Mouse (Mus musculus): ENCODE results near the gene Uvrag. TPM values are rescaled to one million over a fixed set of nuclear protein-coding genes. Genes with fewer than 3 reads are reported as not detected.

Gene Uvrag
- polyA plus RNA-seq, 2 experiments, result 9.8 to 16.2 TPM

DNA sequence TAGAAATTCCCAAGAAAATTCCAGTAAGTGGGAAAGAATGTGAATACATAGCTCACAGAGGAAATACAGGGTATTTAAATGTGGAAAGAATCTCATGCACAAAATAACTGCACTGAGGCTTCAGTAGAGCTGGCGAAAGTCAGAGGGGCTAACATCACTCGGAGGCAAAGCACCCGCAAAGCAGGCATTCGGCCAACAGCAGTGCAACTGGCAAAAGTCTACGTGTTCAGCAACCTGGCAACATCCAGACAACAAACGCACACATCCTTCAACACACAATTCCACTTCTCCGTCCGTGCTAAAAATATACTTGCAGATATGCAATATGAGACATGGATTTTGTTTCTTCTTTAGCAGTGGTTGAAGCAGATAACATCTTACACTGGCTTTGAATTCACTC is 14.9 kb downstream of the Uvrag start:
- Histone ChIP-seq H3K36me3 (ENCODE audit: control insufficient read depth, insufficient read depth, low read length) (no peaks in the 10 kb centered on the region), H3K9ac (ENCODE audit: low read depth, low read length, severe bottlenecking) (no peak overlapping the region), H3K4me3 (replicated peaks; ENCODE audit: low read length) (no peak overlapping the region), H3K4me1 (ENCODE audit: control insufficient read depth, insufficient read depth, low read length) (peaks cover 23% of the 10 kb centered on the region), H3K27me3 (ENCODE audit: control insufficient read depth, insufficient read depth, low read length) (no peaks in the 10 kb centered on the region), H3K9me3 (ENCODE audit: control insufficient read depth, low read length) (no peaks in the 10 kb centered on the region), H3K4me2 (replicated peaks; ENCODE audit: low read depth, low read length, severe bottlenecking) (no peak overlapping the region), H3K27ac (replicated peaks; ENCODE audit: low read depth, low read length) (peak overlapping the region; percentile 43; the same call in 1 of the 2 replicates)
- no peak for TF ChIP-seq POLR2A (IDR thresholded peaks at IDR 0.05; ENCODE audit: borderline replicate concordance, extremely low read depth, insufficient read depth, insufficient read length)
- ATAC-seq (ENCODE audit: low FRiP score, low read depth) (no peak), DNase-seq (ENCODE audit: low spot score) (peak; percentile 50)
- 56% methylated on average over 8 of the region's 8 CpGs for WGBS

GRCm38 (mm10) chr7:99122651-99123050 is 18.3 kb downstream of the Uvrag start:
- no peak overlapping the region for H3K4me2 ChIP-seq (replicated peaks; ENCODE audit: low read depth, low read length, severe bottlenecking)
- no peak overlapping the region for H3K9ac ChIP-seq (ENCODE audit: low read depth, low read length, severe bottlenecking)
- no peak overlapping the region for H3K27ac ChIP-seq (replicated peaks; ENCODE audit: low read depth, low read length)
- no peaks in the 10 kb centered on the region for H3K9me3 ChIP-seq (ENCODE audit: control insufficient read depth, low read length)
- H3K4me1 ChIP-seq (ENCODE audit: control insufficient read depth, insufficient read depth, low read length), result peaks cover 12% of the 10 kb centered on the region
- no peak overlapping the region for H3K4me3 ChIP-seq (replicated peaks; ENCODE audit: low read length)
- DNase-seq (ENCODE audit: low spot score) (no peak), ATAC-seq (ENCODE audit: low FRiP score, low read depth) (no peak)
- TF ChIP-seq POLR2A (IDR thresholded peaks at IDR 0.05; ENCODE audit: borderline replicate concordance, extremely low read depth, insufficient read depth, insufficient read length), result no peak
- H3K27me3 ChIP-seq (ENCODE audit: control insufficient read depth, insufficient read depth, low read length), result no peaks in the 10 kb centered on the region
- H3K36me3 ChIP-seq (ENCODE audit: control insufficient read depth, insufficient read depth, low read length), result no peaks in the 10 kb centered on the region
- WGBS, result 63% methylated on average over 5 of the region's 5 CpGs

DNA sequence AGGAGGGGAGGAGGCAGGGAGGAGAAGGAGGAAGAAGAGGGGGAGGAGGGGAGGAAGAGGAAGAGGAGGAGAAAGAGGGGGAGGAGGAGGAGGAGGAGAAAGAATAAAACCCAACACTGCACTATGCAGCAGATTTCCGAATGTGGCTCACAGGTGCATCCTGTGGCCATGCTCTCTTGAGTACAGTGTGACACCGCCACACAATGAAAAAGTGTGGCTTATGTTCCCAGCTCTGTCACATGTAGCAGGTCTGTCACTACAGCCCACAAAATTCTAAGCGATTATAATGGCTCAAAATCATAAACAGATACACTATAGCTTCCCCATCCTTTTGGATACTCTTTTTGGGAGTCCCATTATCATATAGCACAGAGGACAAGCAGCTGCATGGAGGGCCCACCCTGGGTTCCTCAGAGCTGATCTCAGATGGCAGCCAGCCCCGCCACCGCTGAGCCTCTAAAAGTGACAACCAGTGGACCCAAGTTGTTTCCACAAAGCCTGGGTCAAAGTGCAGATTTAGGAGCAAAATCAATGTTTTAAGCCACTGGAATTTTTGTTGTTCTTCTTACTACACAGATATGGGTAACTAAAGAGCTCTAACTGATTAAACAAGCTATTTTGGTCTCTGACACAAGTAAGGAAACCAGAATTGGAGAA is 19.9 kb downstream of the Uvrag start:
- no peaks in the 10 kb centered on the region for H3K36me3 ChIP-seq (ENCODE audit: control insufficient read depth, insufficient read depth, low read length)
- H3K4me2 ChIP-seq (replicated peaks; ENCODE audit: low read depth, low read length, severe bottlenecking), result no peak overlapping the region
- H3K4me1 ChIP-seq (ENCODE audit: control insufficient read depth, insufficient read depth, low read length), result peaks cover 3% of the 10 kb centered on the region; the same call in 1 of the 2 replicates
- no peak overlapping the region for H3K4me3 ChIP-seq (replicated peaks; ENCODE audit: low read length)
- DNase-seq (ENCODE audit: low spot score), result no peak
- H3K9ac ChIP-seq (ENCODE audit: low read depth, low read length, severe bottlenecking), result no peak overlapping the region
- WGBS, result 84% methylated on average over 5 of the region's 5 CpGs
- TF ChIP-seq POLR2A (IDR thresholded peaks at IDR 0.05; ENCODE audit: borderline replicate concordance, extremely low read depth, insufficient read depth, insufficient read length), result no peak
- no peak overlapping the region for H3K27ac ChIP-seq (replicated peaks; ENCODE audit: low read depth, low read length)
- ATAC-seq (ENCODE audit: low FRiP score, low read depth), result no peak
- no peaks in the 10 kb centered on the region for H3K9me3 ChIP-seq (ENCODE audit: control insufficient read depth, low read length)
- no peaks in the 10 kb centered on the region for H3K27me3 ChIP-seq (ENCODE audit: control insufficient read depth, insufficient read depth, low read length)

GRCm38 (mm10) chr7:99120082-99120481 is 20.9 kb downstream of the Uvrag start:
- no peak for TF ChIP-seq POLR2A (IDR thresholded peaks at IDR 0.05; ENCODE audit: borderline replicate concordance, extremely low read depth, insufficient read depth, insufficient read length)
- Histone ChIP-seq H3K9me3 (ENCODE audit: control insufficient read depth, low read length) (no peaks in the 10 kb centered on the region), H3K36me3 (ENCODE audit: control insufficient read depth, insufficient read depth, low read length) (no peaks in the 10 kb centered on the region), H3K27ac (replicated peaks; ENCODE audit: low read depth, low read length) (no peak overlapping the region), H3K4me2 (replicated peaks; ENCODE audit: low read depth, low read length, severe bottlenecking) (no peak overlapping the region), H3K4me3 (replicated peaks; ENCODE audit: low read length) (no peak overlapping the region), H3K27me3 (ENCODE audit: control insufficient read depth, insufficient read depth, low read length) (no peaks in the 10 kb centered on the region), H3K4me1 (ENCODE audit: control insufficient read depth, insufficient read depth, low read length) (no peaks in the 10 kb centered on the region), H3K9ac (ENCODE audit: low read depth, low read length, severe bottlenecking) (no peak overlapping the region)
- no peak for DNase-seq (ENCODE audit: low spot score)
- no peak for ATAC-seq (ENCODE audit: low FRiP score, low read depth)
- 71% methylated on average over 4 of the region's 4 CpGs for WGBS

GRCm38 (mm10) chr7:99116781-99117180 is 24.2 kb downstream of the Uvrag start:
- H3K9me3 ChIP-seq (ENCODE audit: control insufficient read depth, low read length), result no peaks in the 10 kb centered on the region
- H3K36me3 ChIP-seq (ENCODE audit: control insufficient read depth, insufficient read depth, low read length), result no peaks in the 10 kb centered on the region; the same call in 1 of the 2 replicates
- TF ChIP-seq POLR2A (IDR thresholded peaks at IDR 0.05; ENCODE audit: borderline replicate concordance, extremely low read depth, insufficient read depth, insufficient read length), result no peak
- H3K9ac ChIP-seq (ENCODE audit: low read depth, low read length, severe bottlenecking), result no peak overlapping the region
- H3K4me2 ChIP-seq (replicated peaks; ENCODE audit: low read depth, low read length, severe bottlenecking), result no peak overlapping the region
- ATAC-seq (ENCODE audit: low FRiP score, low read depth) (no peak), DNase-seq (ENCODE audit: low spot score) (no peak)
- no peaks in the 10 kb centered on the region for H3K4me1 ChIP-seq (ENCODE audit: control insufficient read depth, insufficient read depth, low read length)
- H3K27me3 ChIP-seq (ENCODE audit: control insufficient read depth, insufficient read depth, low read length), result no peaks in the 10 kb centered on the region
- no peak overlapping the region for H3K4me3 ChIP-seq (replicated peaks; ENCODE audit: low read length)
- H3K27ac ChIP-seq (replicated peaks; ENCODE audit: low read depth, low read length), result no peak overlapping the region
- 66% methylated on average over 3 of the region's 3 CpGs for WGBS
